Mouse (Mus musculus): Measurements from ENCODE around the gene Tek. TPM values are rescaled to one million over a fixed set of nuclear protein-coding genes. Genes with fewer than 3 reads are reported as not detected.

Gene Tek
- total RNA-seq, 2 experiments from 2014 or later = not detected

DNA sequence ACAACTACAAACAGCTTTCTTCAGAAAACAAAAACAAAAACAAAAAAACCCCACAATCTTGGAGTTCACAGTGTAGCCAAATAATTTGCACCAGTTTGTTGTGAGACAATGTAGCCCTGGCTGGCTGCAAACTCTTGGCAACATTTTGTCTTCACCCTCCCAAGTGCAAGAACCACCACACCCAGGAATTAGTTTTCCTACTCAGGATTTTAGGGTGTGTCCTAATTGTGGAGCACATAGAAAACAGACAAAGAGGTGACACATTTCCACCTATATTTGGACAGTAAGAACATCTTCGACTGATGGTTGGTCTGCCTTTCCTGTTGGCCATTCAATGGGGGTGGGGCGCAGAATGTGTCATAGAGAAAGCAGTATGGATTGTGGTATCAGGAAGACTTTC is 46.8 kb downstream of the Tek start:
- ATAC-seq (replicated peaks; ENCODE audit: low FRiP score, poor library complexity, severe bottlenecking) = no peak

DNA sequence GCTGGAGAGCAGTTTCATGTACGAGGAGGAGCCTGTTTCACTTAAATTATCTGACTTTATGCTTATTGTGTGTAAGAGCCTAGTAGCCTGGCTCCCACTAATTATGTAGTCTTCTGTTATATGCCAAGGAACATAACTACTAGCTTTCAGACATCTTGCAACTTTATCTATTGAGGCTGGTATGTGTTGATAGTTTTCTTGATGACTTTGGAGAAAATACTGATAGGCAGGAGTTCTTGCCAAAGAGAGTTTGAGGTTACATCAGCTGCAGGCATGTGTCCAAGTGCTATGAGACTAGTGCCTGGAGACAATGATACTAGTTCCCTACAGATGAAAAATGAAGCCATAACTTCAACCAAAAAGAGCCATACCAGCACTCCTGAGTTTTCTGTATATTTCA is 64.1 kb downstream of the Tek start:
- ATAC-seq (replicated peaks; ENCODE audit: low FRiP score, poor library complexity, severe bottlenecking) = peak; percentile 54; the same call in 1 of the 2 replicates

DNA sequence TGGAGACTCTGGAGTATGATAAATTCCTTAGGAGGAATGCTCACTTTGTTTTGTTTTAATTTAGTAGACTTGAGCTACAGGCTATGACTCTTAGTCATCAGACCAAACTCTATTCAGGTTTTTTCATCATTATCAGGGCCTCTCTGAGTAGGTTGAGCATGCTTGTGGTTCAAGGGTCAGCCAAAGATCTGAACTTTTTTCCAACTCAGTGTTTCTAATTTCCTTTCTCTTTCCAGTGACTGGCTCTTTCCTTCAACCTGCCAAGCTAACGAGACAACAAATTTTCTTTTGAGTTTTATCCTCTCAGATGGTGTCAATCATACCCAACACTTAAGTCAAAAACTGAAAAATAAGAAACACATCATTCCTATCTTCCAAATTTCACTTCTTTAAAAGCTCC is 71.5 kb downstream of the Tek start:
- no peak for ATAC-seq (replicated peaks; ENCODE audit: low FRiP score, poor library complexity, severe bottlenecking)

DNA sequence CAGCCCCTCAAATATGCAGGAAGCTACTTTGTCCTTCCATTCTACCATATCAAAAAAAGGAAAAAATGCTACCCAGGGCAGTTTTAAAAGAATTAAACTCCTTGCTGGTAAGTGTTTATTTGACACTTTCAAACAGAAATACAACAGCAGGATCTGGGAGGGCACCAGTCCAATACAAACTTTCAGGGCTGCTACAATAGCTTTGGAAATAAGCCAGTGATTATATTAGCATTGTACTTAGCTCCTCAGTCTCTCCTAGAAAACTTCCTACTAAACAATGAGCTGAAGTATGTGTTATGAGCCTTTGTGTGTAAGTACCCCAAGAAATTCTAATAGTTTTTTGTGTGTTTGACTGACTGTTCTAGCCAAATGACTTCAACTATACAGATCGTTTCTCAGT is 87.8 kb downstream of the Tek start:
- ATAC-seq (replicated peaks; ENCODE audit: low FRiP score, poor library complexity, severe bottlenecking) = no peak

DNA sequence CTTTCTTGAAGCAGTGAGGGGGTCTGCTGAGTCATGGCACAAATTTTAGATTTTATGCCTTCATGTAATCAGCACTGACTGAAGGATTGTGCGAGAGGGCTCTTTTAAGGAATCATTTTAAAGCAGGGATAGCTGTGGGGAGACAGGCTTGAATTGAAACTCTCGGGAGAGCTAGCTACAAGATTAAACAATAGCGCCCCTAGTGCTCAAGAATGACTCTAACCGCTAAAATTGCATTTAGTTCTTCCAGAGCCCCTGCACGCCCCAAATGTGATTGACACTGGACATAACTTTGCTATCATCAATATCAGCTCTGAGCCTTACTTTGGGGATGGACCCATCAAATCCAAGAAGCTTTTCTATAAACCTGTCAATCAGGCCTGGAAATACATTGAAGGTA is 88.3 kb downstream of the Tek start:
- ATAC-seq (replicated peaks; ENCODE audit: low FRiP score, poor library complexity, severe bottlenecking) = no peak

DNA sequence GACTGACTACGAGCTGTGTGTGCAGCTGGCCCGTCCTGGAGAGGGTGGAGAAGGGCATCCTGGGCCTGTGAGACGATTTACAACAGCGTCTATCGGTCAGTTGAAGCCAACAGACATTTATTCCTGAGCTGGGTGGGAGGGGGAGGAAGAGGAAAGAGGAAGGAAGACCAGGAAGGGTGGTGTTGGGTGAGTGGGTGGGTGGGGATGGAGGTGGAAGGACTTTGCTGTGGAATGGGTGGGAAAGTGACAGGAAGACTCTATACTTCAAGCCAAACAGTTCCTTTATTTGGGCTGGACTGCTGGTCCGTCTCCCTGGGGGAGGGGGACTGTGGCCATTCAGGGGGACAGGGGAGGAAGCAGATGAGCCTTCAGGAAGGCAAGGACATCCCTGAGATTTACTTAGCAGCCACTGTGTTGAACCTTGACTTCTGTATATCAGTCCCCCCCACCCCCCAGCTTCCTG is 90.9 kb downstream of the Tek start:
- no peak for ATAC-seq (replicated peaks; ENCODE audit: low FRiP score, poor library complexity, severe bottlenecking)

DNA sequence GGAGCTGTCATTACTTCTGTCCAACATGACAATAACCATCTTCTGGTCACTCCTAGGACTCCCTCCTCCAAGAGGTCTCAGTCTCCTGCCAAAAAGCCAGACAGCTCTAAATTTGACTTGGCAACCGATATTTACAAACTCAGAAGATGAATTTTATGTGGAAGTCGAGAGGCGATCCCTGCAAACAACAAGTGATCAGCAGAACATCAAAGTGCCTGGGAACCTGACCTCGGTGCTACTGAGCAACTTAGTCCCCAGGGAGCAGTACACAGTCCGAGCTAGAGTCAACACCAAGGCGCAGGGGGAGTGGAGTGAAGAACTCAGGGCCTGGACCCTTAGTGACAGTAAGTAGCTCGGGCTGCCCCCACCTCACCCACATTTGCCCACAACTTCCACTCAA is 98.0 kb downstream of the Tek start:
- no peak for ATAC-seq (replicated peaks; ENCODE audit: low FRiP score, poor library complexity, severe bottlenecking)

DNA sequence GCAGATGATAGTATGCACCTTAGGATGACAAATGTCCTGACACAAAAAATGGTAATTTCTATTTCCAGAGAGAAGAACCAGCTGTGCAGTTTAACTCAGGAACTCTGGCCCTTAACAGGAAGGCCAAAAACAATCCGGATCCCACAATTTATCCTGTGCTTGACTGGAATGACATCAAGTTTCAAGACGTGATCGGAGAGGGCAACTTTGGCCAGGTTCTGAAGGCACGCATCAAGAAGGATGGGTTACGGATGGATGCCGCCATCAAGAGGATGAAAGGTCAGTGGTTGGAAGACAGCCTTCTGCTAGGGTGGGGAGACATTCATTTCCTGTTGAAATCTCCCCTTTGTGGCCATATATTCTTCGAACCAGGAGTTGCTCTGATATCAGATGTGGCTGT is 114.2 kb downstream of the Tek start:
- ATAC-seq (replicated peaks; ENCODE audit: low FRiP score, poor library complexity, severe bottlenecking) = no peak

DNA sequence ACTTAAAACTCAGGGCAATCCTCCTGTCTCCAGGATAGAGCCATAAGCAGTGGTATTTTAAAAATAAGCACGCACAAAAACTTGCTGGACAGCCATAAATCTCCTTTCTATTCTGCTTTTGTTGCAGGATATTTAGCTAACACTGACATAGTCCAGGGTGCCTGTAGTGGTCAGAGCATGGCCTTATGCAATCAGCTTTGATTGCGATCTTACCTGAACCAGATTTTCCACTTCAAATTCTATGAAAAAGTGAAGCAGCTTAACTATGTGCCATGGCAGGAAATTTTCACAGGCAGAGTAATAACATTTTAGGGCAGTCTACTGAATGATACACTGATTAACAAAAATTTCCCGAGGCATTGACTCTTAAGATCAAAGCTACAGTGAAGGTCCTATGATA is 115.2 kb downstream of the Tek start:
- no peak for ATAC-seq (replicated peaks; ENCODE audit: low FRiP score, poor library complexity, severe bottlenecking)

DNA sequence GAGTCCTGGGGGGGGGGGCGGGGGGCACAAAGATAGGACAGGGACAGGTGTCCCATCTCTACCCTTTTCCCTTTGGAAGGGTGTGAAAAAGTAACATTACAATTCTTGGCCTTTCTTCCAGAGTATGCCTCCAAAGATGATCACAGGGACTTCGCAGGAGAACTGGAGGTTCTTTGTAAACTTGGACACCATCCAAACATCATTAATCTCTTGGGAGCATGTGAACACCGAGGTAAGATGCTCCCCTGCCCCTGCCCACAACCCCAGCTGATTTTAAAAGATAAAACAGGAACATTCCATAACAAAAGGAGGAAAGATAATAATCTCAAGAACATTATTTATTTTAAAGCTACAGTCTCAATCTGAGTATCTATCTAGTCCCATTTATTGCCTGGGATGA is 116.1 kb downstream of the Tek start:
- no peak for ATAC-seq (replicated peaks; ENCODE audit: low FRiP score, poor library complexity, severe bottlenecking)

DNA sequence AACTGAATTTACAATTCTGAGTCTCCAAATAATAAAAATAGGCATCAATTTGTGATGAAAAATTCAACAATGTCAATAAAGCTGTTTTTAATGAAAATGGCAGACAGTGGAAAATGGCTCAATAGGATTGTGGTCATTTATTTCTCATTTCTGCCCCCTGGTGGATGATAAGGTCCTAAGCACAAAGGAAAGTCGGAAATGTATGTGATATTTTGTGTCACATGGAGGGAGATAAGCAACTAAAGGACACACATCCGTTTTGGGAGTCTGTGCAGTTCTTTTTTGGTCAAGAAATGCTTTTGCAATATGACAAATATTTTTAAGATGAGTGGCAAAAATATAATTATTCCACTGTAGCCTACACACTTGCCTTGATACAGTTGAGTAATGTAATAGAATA is 161.7 kb downstream of the Tek start:
- ATAC-seq (replicated peaks; ENCODE audit: low FRiP score, poor library complexity, severe bottlenecking) = no peak

DNA sequence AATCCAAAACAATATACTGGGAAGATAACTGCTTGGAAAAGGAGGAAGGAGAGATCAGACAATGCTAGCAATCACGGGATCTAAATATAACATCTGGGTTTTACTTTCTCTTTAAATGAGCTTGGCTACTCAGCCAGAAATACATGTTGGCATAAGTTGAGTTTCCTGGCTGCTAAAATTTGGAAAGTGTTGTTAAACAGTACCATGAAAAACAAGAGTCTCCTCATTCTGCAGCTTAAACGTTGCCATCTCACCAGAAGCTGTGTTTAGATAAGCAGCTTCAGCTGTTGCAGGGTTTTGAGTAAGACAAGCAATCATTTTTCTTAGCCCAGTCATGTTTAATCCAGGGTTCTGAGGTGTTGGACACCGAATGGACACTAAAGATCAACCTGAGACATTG is 162.7 kb downstream of the Tek start:
- no peak for ATAC-seq (replicated peaks; ENCODE audit: low FRiP score, poor library complexity, severe bottlenecking)

Other genes with a start within 250 kb of the Tek start
- not detected in 2 replicates for gene Gm10306, start 182.7 kb upstream of the Tek start, total RNA-seq (2015; ENCODE audit: low replicate concordance)
- gene Gm10306, start 182.7 kb upstream of the Tek start, total RNA-seq (2017; ENCODE audit: low replicate concordance) = not detected in 2 replicates
- 7.2 and 15.5 TPM in 2 replicates for gene Caap1, start 182.5 kb upstream of the Tek start, total RNA-seq (2015; ENCODE audit: low replicate concordance)
- 16.0 and 39.1 TPM in 2 replicates for gene Caap1, start 182.5 kb upstream of the Tek start, total RNA-seq (2017; ENCODE audit: low replicate concordance)
- gene Plaa, start 136.0 kb upstream of the Tek start, total RNA-seq (2015; ENCODE audit: low replicate concordance) = 14.3 and 18.7 TPM in 2 replicates
- gene Plaa, start 136.0 kb upstream of the Tek start, total RNA-seq (2017; ENCODE audit: low replicate concordance) = 13.2 and 16.9 TPM in 2 replicates
- gene Ift74, start 124.8 kb upstream of the Tek start, total RNA-seq (2015; ENCODE audit: low replicate concordance) = 3.8 and 5.4 TPM in 2 replicates
- 2.3 TPM in 1 of 2 replicates, not detected in the other for gene Ift74, start 124.8 kb upstream of the Tek start, total RNA-seq (2017; ENCODE audit: low replicate concordance)
- not detected in 2 replicates for gene Lrrc19, start 89.1 kb upstream of the Tek start, total RNA-seq (2015; ENCODE audit: low replicate concordance)
- not detected in 2 replicates for gene Lrrc19, start 89.1 kb upstream of the Tek start, total RNA-seq (2017; ENCODE audit: low replicate concordance)
- not detected in 2 replicates for gene Eqtn, start 189.6 kb downstream of the Tek start, total RNA-seq (2015; ENCODE audit: low replicate concordance)
- gene Eqtn, start 189.6 kb downstream of the Tek start, total RNA-seq (2017; ENCODE audit: low replicate concordance) = not detected in 2 replicates
- 22.2 and 23.1 TPM in 2 replicates for gene Mysm1, start 239.8 kb downstream of the Tek start, total RNA-seq (2015; ENCODE audit: low replicate concordance)
- 27.5 and 30.2 TPM in 2 replicates for gene Mysm1, start 239.8 kb downstream of the Tek start, total RNA-seq (2017; ENCODE audit: low replicate concordance)